Mouse (Mus musculus) liver, embryonic 14.5 days (tissue): ENCODE data around the gene Rap1gap2.

ENCODE experiments used
- CTCF ChIP-seq: IDR thresholded peaks from 2 replicates; pipeline ENCODE4 v1.5.1; 2016; ENCODE audit warnings: antibody characterized with exemption, low read depth, control low read depth
- EP300 ChIP-seq: IDR thresholded peaks from 2 replicates; pipeline ENCODE4 v1.6.1; 2016; ENCODE audit warnings: antibody characterized with exemption, low read depth

GRCm38 (mm10) chr11:74433000-74433399, 177.7 kb downstream of the Rap1gap2 start:
- TF ChIP-seq CTCF (no peak), EP300 (no peak)
